Mouse (Mus musculus): ENCODE measurements around the gene Lrch1.

GRCm38 (mm10) chr14:74867076-74868042, 80.3 kb downstream of the Lrch1 start:
- TF ChIP-seq POLR2A (IDR thresholded peaks at IDR 0.05; ENCODE audit: insufficient read depth, low read depth, low read length) (no peak), EP300 (IDR thresholded peaks at IDR 0.05; ENCODE audit: insufficient read depth, low read depth, low read length) (no peak), CTCF (IDR thresholded peaks at IDR 0.05) (no peak)
